Mouse (Mus musculus) lung, postnatal 36 days (tissue): Measurements from ENCODE around the gene Xrra1.

ENCODE experiments used
- DNase-seq: peaks from one replicate; pipeline ENCODE4 v3.0.0; 2022; ENCODE audit warnings: mixed read lengths

Xrra1 gene

GRCm38 (mm10) chr7:99858813-99859585 is at the start of gene Xrra1:
Gene Xrra1 (plus strand): TSS chr7:99859116.
- DNase-seq: peak; percentile 99

DNA sequence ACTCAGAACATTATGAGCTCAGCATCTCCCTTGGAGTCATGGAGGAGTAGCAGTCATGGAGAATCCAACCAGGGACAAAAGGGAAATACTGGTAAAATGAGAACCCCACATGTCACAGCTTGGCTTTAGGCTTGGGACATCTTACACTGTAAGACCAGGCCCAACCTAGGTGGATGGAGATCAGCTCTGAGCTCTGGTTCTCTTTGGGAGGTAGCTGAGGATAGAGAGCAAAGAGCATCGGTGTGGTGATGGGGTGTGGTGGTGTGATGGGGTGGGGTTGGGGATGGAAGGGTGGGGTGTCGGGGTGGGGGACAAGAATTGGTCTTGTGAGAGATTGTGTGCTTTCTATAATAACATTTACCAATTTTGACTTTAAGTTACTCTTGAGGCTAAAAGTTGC is 48.1 kb upstream of the Xrra1 start:
- no peak for DNase-seq

DNA sequence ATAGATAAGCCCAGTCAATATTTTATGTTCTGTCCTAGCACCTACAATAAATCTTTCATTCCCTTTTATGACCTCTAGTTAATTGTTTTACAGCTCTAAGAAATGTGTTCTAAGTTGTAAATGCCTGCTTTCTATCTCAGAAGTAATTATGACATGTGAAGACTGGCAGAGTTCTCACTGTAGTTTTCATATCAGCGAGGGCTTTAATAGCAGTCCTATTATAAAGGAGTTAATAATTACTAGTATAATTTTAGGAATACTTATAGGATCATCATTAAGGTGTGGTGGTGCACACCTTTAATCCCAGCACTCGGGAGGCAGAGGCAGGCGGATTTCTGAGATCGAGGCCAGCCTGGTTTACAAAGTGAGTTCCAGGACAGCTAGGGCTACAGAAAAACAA is 47.3 kb upstream of the Xrra1 start:
- DNase-seq: no peak

DNA sequence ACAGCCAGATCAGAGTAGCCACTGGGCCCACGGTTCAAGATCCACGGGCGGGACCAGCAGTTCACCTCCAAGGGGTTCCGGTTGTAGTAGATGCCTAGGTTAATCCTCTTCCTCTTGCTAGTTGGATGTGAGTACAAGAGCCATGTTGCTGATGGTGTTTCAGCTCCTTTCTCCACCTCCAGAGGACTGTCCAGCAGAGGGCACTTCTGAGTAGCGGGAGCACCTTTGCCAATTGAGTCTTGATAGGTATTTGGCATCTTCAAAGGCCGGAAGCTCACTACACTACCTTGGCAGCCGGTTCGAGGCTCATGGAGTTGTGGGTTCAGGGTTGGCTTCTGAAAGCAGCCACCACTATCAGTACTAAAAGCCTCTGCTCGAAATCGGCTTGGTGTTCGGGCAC is 45.5 kb upstream of the Xrra1 start:
- DNase-seq: peak; percentile 76

- DNase-seq: peak; percentile 50
These were observed 40.7 kb upstream of the Xrra1 start for GRCm38 (mm10) chr7:99818181-99818725.

- no peak for DNase-seq
These were observed 37.0 kb upstream of the Xrra1 start for GRCm38 (mm10) chr7:99821953-99822352.

DNA sequence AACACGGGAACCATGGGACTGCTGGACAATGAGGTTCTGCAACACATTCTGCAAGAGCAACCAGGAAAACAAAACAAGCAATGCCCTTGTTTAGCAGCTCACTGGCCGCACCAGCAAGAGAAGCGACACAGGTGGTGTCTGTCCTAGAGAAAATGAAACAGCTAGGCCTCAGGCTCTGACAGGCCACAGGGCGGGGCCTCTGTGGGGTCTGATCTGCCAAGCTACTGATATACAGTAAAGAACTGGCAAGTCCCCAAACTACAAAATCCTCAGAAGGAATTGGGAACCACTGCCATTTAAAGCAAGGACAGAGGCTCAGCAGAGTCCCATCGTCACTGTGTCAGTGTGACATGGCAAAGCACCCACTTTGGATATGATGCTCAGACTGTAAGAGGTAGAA is 36.5 kb upstream of the Xrra1 start:
- DNase-seq: no peak

DNA sequence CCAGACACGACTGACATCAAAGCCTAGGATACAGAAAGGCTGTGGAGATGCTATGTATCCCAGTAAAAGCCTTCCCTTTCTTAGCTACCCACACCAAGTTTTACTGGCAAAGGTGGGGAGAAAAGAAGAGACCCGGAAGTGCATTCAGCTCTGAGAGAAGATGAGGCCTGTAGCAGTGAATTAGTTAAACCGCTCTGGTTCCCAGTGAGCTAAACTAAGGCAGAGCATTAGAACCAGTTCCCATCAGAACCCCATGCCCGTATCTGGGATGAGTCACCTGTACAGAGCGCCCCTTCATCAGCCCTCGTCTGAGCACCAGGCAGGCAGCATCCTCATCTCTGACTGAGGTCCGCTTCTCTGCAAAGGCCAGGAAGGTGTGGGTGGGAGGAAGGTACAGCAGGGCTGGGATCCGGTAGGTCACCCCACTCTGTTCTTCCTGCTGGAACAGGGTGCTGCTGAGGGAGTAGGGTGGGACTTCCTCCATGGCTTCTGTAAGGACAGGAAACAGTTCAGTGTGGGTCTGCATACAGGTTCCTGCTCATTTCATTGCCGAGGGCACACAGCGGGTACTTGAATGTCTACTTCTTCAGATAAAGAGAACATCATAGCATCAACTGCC is 35.8 kb upstream of the Xrra1 start:
- no peak for DNase-seq

- DNase-seq: no peak
These were observed 34.0 kb upstream of the Xrra1 start for GRCm38 (mm10) chr7:99824649-99825483.

- no peak for DNase-seq
These were observed 33.4 kb upstream of the Xrra1 start for GRCm38 (mm10) chr7:99825511-99825910.

DNA sequence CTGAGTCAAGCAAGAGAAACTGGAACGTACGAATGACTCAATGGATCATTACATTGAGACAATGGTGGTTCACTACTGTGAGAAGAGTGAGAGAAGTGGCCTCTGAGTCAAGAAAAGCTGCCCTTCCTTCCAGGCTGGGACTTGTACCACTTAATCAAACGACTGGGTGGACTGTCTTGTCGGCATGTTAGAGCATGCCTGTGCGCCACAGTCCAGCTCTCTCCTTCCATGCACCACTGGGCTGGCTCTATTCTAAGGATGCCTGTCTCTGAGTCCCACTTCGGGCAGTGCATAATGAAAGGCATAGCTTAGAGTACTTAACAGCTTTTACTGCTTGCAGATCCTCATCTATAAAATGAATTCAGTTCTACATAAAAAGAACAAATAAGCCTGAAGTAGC is 32.8 kb upstream of the Xrra1 start:
- no peak for DNase-seq

DNA sequence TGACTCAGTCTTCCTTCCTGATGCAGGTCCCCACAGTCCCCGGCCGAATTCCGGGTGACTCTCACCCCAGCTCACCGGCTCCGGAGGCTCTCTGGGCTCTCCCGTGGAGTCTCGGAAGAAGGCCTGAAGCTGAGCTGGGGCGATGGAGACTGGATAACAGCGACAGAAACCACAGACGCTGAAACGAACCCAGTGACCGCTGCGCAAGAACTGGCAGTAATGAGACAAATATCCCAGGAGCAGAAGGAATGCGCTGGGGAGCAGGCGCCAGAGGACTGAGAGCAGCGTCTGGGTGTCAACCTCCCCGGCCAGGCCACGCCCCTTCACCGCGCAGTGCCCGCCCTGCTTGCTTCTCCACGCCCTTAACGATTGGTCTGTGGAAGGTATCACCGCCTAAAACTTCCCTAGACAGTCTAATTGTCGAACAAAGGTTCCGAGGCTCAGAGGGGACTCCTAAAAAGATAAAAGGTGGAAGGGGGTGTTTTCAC is 30.8 kb upstream of the Xrra1 start, which contains the start of gene Neu3:
Gene Neu3, minus strand, starts transcription at position 335 of the 488 bp plus-strand sequence.
- peak; percentile 97 for DNase-seq

DNA sequence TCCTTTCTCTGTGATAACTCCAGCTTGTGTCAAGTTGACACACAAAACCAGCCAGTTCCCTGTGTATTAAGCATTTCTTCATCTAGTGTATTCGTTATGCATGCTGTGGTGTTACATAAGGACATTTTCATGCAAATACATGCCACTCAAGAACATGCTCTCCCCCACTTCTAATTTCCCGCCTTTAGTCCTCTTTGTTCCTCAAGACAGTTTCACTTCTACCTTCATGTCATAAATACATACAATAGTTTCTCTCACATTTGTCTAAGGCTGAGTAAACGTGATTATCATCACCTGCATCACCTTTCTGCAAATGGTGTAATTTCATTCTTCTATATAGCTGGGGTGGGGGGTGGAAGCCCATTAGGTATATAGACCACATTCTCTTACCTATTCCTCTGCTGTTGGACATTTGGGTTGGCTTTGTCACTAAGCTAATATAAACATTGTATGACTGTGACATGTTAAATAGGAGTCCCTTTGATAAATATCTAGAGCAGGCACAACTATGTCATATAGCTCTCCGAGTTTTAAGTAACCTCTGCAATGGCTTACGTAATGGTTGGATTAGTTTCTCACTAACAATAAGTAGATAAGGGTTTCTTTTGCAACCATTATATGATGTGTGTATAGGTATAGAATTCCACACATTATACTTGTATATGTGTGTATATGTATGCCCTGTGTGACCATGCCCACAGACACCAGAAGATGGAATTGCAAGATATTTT is 25.6 kb upstream of the Xrra1 start:
- DNase-seq: no peak

- no peak for DNase-seq
These were observed 25.1 kb upstream of the Xrra1 start for GRCm38 (mm10) chr7:99833846-99834222.

DNA sequence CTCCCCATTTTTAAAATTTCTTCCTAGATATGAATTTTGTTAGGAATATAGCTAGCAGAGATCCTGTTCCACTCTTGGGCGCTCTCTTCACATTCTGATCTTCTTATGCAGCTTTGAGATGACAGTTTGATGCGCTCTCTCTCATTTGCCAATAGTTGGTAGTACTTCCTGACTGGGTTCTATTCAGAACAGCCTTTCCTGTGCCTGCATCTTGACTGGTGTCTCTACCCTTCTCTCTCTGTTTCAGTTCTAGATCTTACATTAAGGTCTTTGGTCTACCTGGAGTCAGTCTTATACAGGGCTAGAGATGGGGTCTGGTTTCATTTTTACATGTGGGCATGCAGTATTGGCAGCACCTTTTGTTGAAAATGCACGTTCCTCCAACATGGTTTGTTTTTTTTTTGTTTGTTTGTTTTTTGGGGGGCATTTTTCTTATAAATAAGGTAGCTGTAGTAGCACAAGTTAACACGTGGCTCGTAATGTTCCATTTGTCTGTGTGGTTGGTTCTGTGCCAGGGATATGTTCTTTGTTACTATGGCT is 24.5 kb upstream of the Xrra1 start:
- no peak for DNase-seq

GRCm38 (mm10) chr7:99836781-99837180 is 22.1 kb upstream of the Xrra1 start:
- DNase-seq: peak; percentile 55

- peak; percentile 53 for DNase-seq
These were observed 21.4 kb upstream of the Xrra1 start for GRCm38 (mm10) chr7:99837358-99838071.

DNA sequence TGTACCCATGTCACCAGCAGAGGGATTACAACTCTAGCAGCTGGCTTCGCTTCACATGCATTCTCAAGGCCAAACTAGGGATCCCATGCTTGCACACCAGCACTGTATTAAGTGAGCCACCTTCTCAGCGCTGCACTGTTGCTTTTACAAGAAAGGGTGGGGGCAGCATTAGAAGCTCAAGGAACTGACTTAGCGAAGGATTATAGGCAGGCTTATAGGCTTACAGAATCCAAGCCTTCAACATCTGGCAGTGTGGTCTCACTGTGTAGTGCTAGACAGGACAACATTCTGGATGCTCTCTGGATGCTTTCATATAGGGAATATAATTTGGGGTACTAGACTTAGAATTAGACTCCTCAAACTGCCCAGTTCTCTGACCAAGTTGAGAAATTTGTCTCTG is 20.7 kb upstream of the Xrra1 start:
- no peak for DNase-seq

GRCm38 (mm10) chr7:99845533-99846236 is 13.2 kb upstream of the Xrra1 start:
- no peak for DNase-seq

- no peak for DNase-seq
These were observed 8.4 kb upstream of the Xrra1 start for GRCm38 (mm10) chr7:99850534-99850933.

- DNase-seq: no peak
These were observed 7.8 kb upstream of the Xrra1 start for GRCm38 (mm10) chr7:99851121-99851520.
